Mouse (Mus musculus): ENCODE data around the gene Fggy. TPM values are rescaled to one million over a fixed set of nuclear protein-coding genes. Genes with fewer than 3 reads are reported as not detected.

The Fggy gene
- polyA plus RNA-seq, 1 experiment = 22.2 TPM

- no peak overlapping the region for H3K4me3 ChIP-seq (ENCODE audit: low read depth, low read length)
- H3K4me1 ChIP-seq (ENCODE audit: control insufficient read depth, insufficient read depth, low read length) = no peaks in the 10 kb centered on the region
- no peaks in the 10 kb centered on the region for H3K36me3 ChIP-seq (ENCODE audit: control insufficient read depth, insufficient read depth, low read length, poor library complexity, severe bottlenecking)
- no peak overlapping the region for H3K27ac ChIP-seq (ENCODE audit: insufficient read depth, low read length)
- no peaks in the 10 kb centered on the region for H3K9me3 ChIP-seq (replicated peaks; ENCODE audit: control insufficient read depth, insufficient read depth, low read length, poor library complexity, severe bottlenecking)
- no peak overlapping the region for H3K9ac ChIP-seq (ENCODE audit: low read depth, poor library complexity, severe bottlenecking)
- no peaks in the 10 kb centered on the region for H3K27me3 ChIP-seq (ENCODE audit: control insufficient read depth, insufficient read depth, low read length, poor library complexity, severe bottlenecking)
- TF ChIP-seq CTCF (IDR thresholded peaks at IDR 0.05; ENCODE audit: low read depth, low read length) = no peak
- no peak for TF ChIP-seq EP300 (IDR thresholded peaks at IDR 0.05; ENCODE audit: insufficient read depth, low read depth, low read length)
- no peak for TF ChIP-seq POLR2A (IDR thresholded peaks at IDR 0.05; ENCODE audit: insufficient read depth, low read length)
Observed at GRCm38 (mm10) chr4:95584107-95584762, 26.9 kb downstream of the Fggy start.

- Histone ChIP-seq H3K4me1 (ENCODE audit: control insufficient read depth, insufficient read depth, low read length) (no peaks in the 10 kb centered on the region), H3K27ac (ENCODE audit: insufficient read depth, low read length) (no peak overlapping the region)
- TF ChIP-seq EP300 (IDR thresholded peaks at IDR 0.05; ENCODE audit: insufficient read depth, low read depth, low read length) (no peak), CTCF (IDR thresholded peaks at IDR 0.05; ENCODE audit: low read depth, low read length) (no peak), POLR2A (IDR thresholded peaks at IDR 0.05; ENCODE audit: insufficient read depth, low read length) (no peak)
Observed at GRCm38 (mm10) chr4:95586274-95587001, 29.1 kb downstream of the Fggy start.

GRCm38 (mm10) chr4:95588722-95589283 is 31.5 kb downstream of the Fggy start:
- H3K27me3 ChIP-seq (ENCODE audit: control insufficient read depth, insufficient read depth, low read length, poor library complexity, severe bottlenecking) = no peaks in the 10 kb centered on the region
- TF ChIP-seq EP300 (IDR thresholded peaks at IDR 0.05; ENCODE audit: insufficient read depth, low read depth, low read length) = no peak
- no peak for TF ChIP-seq POLR2A (IDR thresholded peaks at IDR 0.05; ENCODE audit: insufficient read depth, low read length)
- TF ChIP-seq CTCF (IDR thresholded peaks at IDR 0.05; ENCODE audit: low read depth, low read length) = no peak
- no peak overlapping the region for H3K9ac ChIP-seq (ENCODE audit: low read depth, poor library complexity, severe bottlenecking)
- H3K36me3 ChIP-seq (ENCODE audit: control insufficient read depth, insufficient read depth, low read length, poor library complexity, severe bottlenecking) = no peaks in the 10 kb centered on the region
- no peaks in the 10 kb centered on the region for H3K9me3 ChIP-seq (replicated peaks; ENCODE audit: control insufficient read depth, insufficient read depth, low read length, poor library complexity, severe bottlenecking)
- no peak overlapping the region for H3K27ac ChIP-seq (ENCODE audit: insufficient read depth, low read length)
- H3K4me1 ChIP-seq (ENCODE audit: control insufficient read depth, insufficient read depth, low read length) = no peaks in the 10 kb centered on the region
- no peak overlapping the region for H3K4me3 ChIP-seq (ENCODE audit: low read depth, low read length)

More at GRCm38 (mm10) chr4:95586274-95587001, 29.1 kb downstream of the Fggy start:
- H3K9me3 ChIP-seq (replicated peaks; ENCODE audit: control insufficient read depth, insufficient read depth, low read length, poor library complexity, severe bottlenecking) = no peaks in the 10 kb centered on the region
- H3K36me3 ChIP-seq (ENCODE audit: control insufficient read depth, insufficient read depth, low read length, poor library complexity, severe bottlenecking) = no peaks in the 10 kb centered on the region
- H3K27me3 ChIP-seq (ENCODE audit: control insufficient read depth, insufficient read depth, low read length, poor library complexity, severe bottlenecking) = no peaks in the 10 kb centered on the region
- H3K9ac ChIP-seq (ENCODE audit: low read depth, poor library complexity, severe bottlenecking) = no peak overlapping the region
- H3K4me3 ChIP-seq (ENCODE audit: low read depth, low read length) = no peak overlapping the region

GRCm38 (mm10) chr4:95590878-95591277 is 33.6 kb downstream of the Fggy start:
- Histone ChIP-seq H3K4me3 (ENCODE audit: low read depth, low read length) (no peak overlapping the region), H3K27me3 (ENCODE audit: control insufficient read depth, insufficient read depth, low read length, poor library complexity, severe bottlenecking) (no peaks in the 10 kb centered on the region), H3K4me1 (ENCODE audit: control insufficient read depth, insufficient read depth, low read length) (no peaks in the 10 kb centered on the region), H3K9ac (ENCODE audit: low read depth, poor library complexity, severe bottlenecking) (no peak overlapping the region), H3K36me3 (ENCODE audit: control insufficient read depth, insufficient read depth, low read length, poor library complexity, severe bottlenecking) (no peaks in the 10 kb centered on the region), H3K9me3 (replicated peaks; ENCODE audit: control insufficient read depth, insufficient read depth, low read length, poor library complexity, severe bottlenecking) (no peaks in the 10 kb centered on the region), H3K27ac (ENCODE audit: insufficient read depth, low read length) (no peak overlapping the region)
- TF ChIP-seq EP300 (IDR thresholded peaks at IDR 0.05; ENCODE audit: insufficient read depth, low read depth, low read length) (no peak), POLR2A (IDR thresholded peaks at IDR 0.05; ENCODE audit: insufficient read depth, low read length) (no peak), CTCF (IDR thresholded peaks at IDR 0.05; ENCODE audit: low read depth, low read length) (no peak)

- Histone ChIP-seq H3K4me1 (ENCODE audit: control insufficient read depth, insufficient read depth, low read length) (no peaks in the 10 kb centered on the region), H3K36me3 (ENCODE audit: control insufficient read depth, insufficient read depth, low read length, poor library complexity, severe bottlenecking) (no peaks in the 10 kb centered on the region; the same call in 1 of the 2 replicates), H3K9ac (ENCODE audit: low read depth, poor library complexity, severe bottlenecking) (no peak overlapping the region), H3K27me3 (ENCODE audit: control insufficient read depth, insufficient read depth, low read length, poor library complexity, severe bottlenecking) (no peaks in the 10 kb centered on the region), H3K27ac (ENCODE audit: insufficient read depth, low read length) (no peak overlapping the region), H3K9me3 (replicated peaks; ENCODE audit: control insufficient read depth, insufficient read depth, low read length, poor library complexity, severe bottlenecking) (no peaks in the 10 kb centered on the region), H3K4me3 (ENCODE audit: low read depth, low read length) (no peak overlapping the region)
- TF ChIP-seq EP300 (IDR thresholded peaks at IDR 0.05; ENCODE audit: insufficient read depth, low read depth, low read length) (no peak), CTCF (IDR thresholded peaks at IDR 0.05; ENCODE audit: low read depth, low read length) (no peak), POLR2A (IDR thresholded peaks at IDR 0.05; ENCODE audit: insufficient read depth, low read length) (no peak)
Observed at GRCm38 (mm10) chr4:95597208-95597607, 39.9 kb downstream of the Fggy start.

- Histone ChIP-seq H3K9me3 (replicated peaks; ENCODE audit: control insufficient read depth, insufficient read depth, low read length, poor library complexity, severe bottlenecking) (no peaks in the 10 kb centered on the region), H3K9ac (ENCODE audit: low read depth, poor library complexity, severe bottlenecking) (no peak overlapping the region), H3K27ac (ENCODE audit: insufficient read depth, low read length) (no peak overlapping the region), H3K36me3 (ENCODE audit: control insufficient read depth, insufficient read depth, low read length, poor library complexity, severe bottlenecking) (no peaks in the 10 kb centered on the region; the same call in 1 of the 2 replicates), H3K4me1 (ENCODE audit: control insufficient read depth, insufficient read depth, low read length) (no peaks in the 10 kb centered on the region), H3K27me3 (ENCODE audit: control insufficient read depth, insufficient read depth, low read length, poor library complexity, severe bottlenecking) (no peaks in the 10 kb centered on the region), H3K4me3 (ENCODE audit: low read depth, low read length) (no peak overlapping the region)
- TF ChIP-seq CTCF (IDR thresholded peaks at IDR 0.05; ENCODE audit: low read depth, low read length) = no peak
- no peak for TF ChIP-seq POLR2A (IDR thresholded peaks at IDR 0.05; ENCODE audit: insufficient read depth, low read length)
- no peak for TF ChIP-seq EP300 (IDR thresholded peaks at IDR 0.05; ENCODE audit: insufficient read depth, low read depth, low read length)
Observed at GRCm38 (mm10) chr4:95601776-95602175, 44.5 kb downstream of the Fggy start.

All from ES-Bruce4 (cell line).